Mouse (Mus musculus): ENCODE measurements around the gene Zfp950. TPM values are rescaled to one million over a fixed set of nuclear protein-coding genes. Genes with fewer than 3 reads are reported as not detected.

Gene Zfp950
- polyA plus RNA-seq, 1 experiment from 2014 or later = 38.7 TPM

GRCm38 (mm10) chr19:61131096-61131495 lies 9.5 kb downstream of the Zfp950 start:
- no peaks in the 10 kb centered on the region for H3K27me3 ChIP-seq (ENCODE audit: control insufficient read depth, insufficient read depth, low read length)
- 87% methylated on average over 10 of the region's 10 CpGs for WGBS
- no peak overlapping the region for H3K9ac ChIP-seq (ENCODE audit: low read length)
- H3K4me1 ChIP-seq (ENCODE audit: control insufficient read depth in 2 of 2, insufficient read depth in 2 of 2, low read length in 2 of 2) = no peaks in the 10 kb centered on the region
- no peak overlapping the region for H3K4me2 ChIP-seq (ENCODE audit: low read length)
- H3K9me3 ChIP-seq (ENCODE audit: control insufficient read depth, low read length) = no peaks in the 10 kb centered on the region
- no peak overlapping the region for H3K4me3 ChIP-seq (ENCODE audit: control insufficient read depth in 1 of 2, insufficient read depth in 1 of 2, low read depth in 1 of 2, low read length in 2 of 2)
- no peak overlapping the region for H3K27ac ChIP-seq (replicated peaks in 1 of 2; ENCODE audit: control insufficient read depth in 1 of 2, insufficient read depth in 1 of 2, low read depth in 2 of 2, low read length in 2 of 2)
- peaks cover 12% of the 10 kb centered on the region for H3K36me3 ChIP-seq (ENCODE audit: control insufficient read depth, insufficient read depth, low read length)
- ATAC-seq (ENCODE audit: insufficient number of reproducible peaks, insufficient read depth, low FRiP score, low read depth) = no peak

GRCm38 (mm10) chr19:61110184-61110583 lies 30.5 kb downstream of the Zfp950 start:
- no peak overlapping the region for H3K4me3 ChIP-seq (ENCODE audit: control insufficient read depth in 1 of 2, insufficient read depth in 1 of 2, low read depth in 1 of 2, low read length in 2 of 2)
- no peaks in the 10 kb centered on the region for H3K36me3 ChIP-seq (ENCODE audit: control insufficient read depth, insufficient read depth, low read length)
- no peak overlapping the region for H3K9ac ChIP-seq (ENCODE audit: low read length)
- 63% methylated on average over 2 of the region's 2 CpGs for WGBS
- H3K27ac ChIP-seq (replicated peaks in 1 of 2; ENCODE audit: control insufficient read depth in 1 of 2, insufficient read depth in 1 of 2, low read depth in 2 of 2, low read length in 2 of 2) = no peak overlapping the region
- peaks cover 9% of the 10 kb centered on the region for H3K9me3 ChIP-seq (ENCODE audit: control insufficient read depth, low read length)
- no peak for ATAC-seq (ENCODE audit: insufficient number of reproducible peaks, insufficient read depth, low FRiP score, low read depth)
- no peaks in the 10 kb centered on the region for H3K4me1 ChIP-seq (ENCODE audit: control insufficient read depth in 2 of 2, insufficient read depth in 2 of 2, low read length in 2 of 2)
- H3K27me3 ChIP-seq (ENCODE audit: control insufficient read depth, insufficient read depth, low read length) = no peaks in the 10 kb centered on the region
- H3K4me2 ChIP-seq (ENCODE audit: low read length) = no peak overlapping the region

- ATAC-seq (ENCODE audit: insufficient number of reproducible peaks, insufficient read depth, low FRiP score, low read depth) = no peak
- 21% methylated on average over 4 of the region's 4 CpGs for WGBS
- no peaks in the 10 kb centered on the region for H3K9me3 ChIP-seq (ENCODE audit: control insufficient read depth, low read length)
Measured at GRCm38 (mm10) chr19:61097764-61098163, 42.9 kb downstream of the Zfp950 start.

GRCm38 (mm10) chr19:61096776-61097175 lies 43.9 kb downstream of the Zfp950 start:
- no peaks in the 10 kb centered on the region for H3K27me3 ChIP-seq (ENCODE audit: control insufficient read depth, insufficient read depth, low read length)
- no peak overlapping the region for H3K4me3 ChIP-seq (ENCODE audit: control insufficient read depth in 1 of 2, insufficient read depth in 1 of 2, low read depth in 1 of 2, low read length in 2 of 2)
- no peak for ATAC-seq (ENCODE audit: insufficient number of reproducible peaks, insufficient read depth, low FRiP score, low read depth)
- no peak overlapping the region for H3K4me2 ChIP-seq (ENCODE audit: low read length)
- 84% methylated on average over 2 of the region's 2 CpGs for WGBS
- H3K9me3 ChIP-seq (ENCODE audit: control insufficient read depth, low read length) = no peaks in the 10 kb centered on the region
- no peak overlapping the region for H3K27ac ChIP-seq (replicated peaks in 1 of 2; ENCODE audit: control insufficient read depth in 1 of 2, insufficient read depth in 1 of 2, low read depth in 2 of 2, low read length in 2 of 2)
- H3K36me3 ChIP-seq (ENCODE audit: control insufficient read depth, insufficient read depth, low read length) = peaks cover 22% of the 10 kb centered on the region
- H3K4me1 ChIP-seq (ENCODE audit: control insufficient read depth in 2 of 2, insufficient read depth in 2 of 2, low read length in 2 of 2) = no peaks in the 10 kb centered on the region
- no peak overlapping the region for H3K9ac ChIP-seq (ENCODE audit: low read length)

More at GRCm38 (mm10) chr19:61097764-61098163, 42.9 kb downstream of the Zfp950 start:
- Histone ChIP-seq H3K9ac (ENCODE audit: low read length) (no peak overlapping the region), H3K27me3 (ENCODE audit: control insufficient read depth, insufficient read depth, low read length) (no peaks in the 10 kb centered on the region), H3K36me3 (ENCODE audit: control insufficient read depth, insufficient read depth, low read length) (peaks cover 13% of the 10 kb centered on the region), H3K4me3 (ENCODE audit: control insufficient read depth in 1 of 2, insufficient read depth in 1 of 2, low read depth in 1 of 2, low read length in 2 of 2) (no peak overlapping the region), H3K4me2 (ENCODE audit: low read length) (no peak overlapping the region), H3K4me1 (ENCODE audit: control insufficient read depth in 2 of 2, insufficient read depth in 2 of 2, low read length in 2 of 2) (no peaks in the 10 kb centered on the region), H3K27ac (replicated peaks in 1 of 2; ENCODE audit: control insufficient read depth in 1 of 2, insufficient read depth in 1 of 2, low read depth in 2 of 2, low read length in 2 of 2) (no peak overlapping the region)

GRCm38 (mm10) chr19:61090541-61090940 lies 50.1 kb downstream of the Zfp950 start:
- H3K36me3 ChIP-seq (ENCODE audit: control insufficient read depth, insufficient read depth, low read length) = peaks cover 85% of the 10 kb centered on the region
- WGBS = 87% methylated on average over 4 of the region's 4 CpGs
- no peak overlapping the region for H3K4me2 ChIP-seq (ENCODE audit: low read length)
- no peaks in the 10 kb centered on the region for H3K27me3 ChIP-seq (ENCODE audit: control insufficient read depth, insufficient read depth, low read length)
- no peaks in the 10 kb centered on the region for H3K9me3 ChIP-seq (ENCODE audit: control insufficient read depth, low read length)
- H3K4me1 ChIP-seq (ENCODE audit: control insufficient read depth in 2 of 2, insufficient read depth in 2 of 2, low read length in 2 of 2) = no peaks in the 10 kb centered on the region
- H3K27ac ChIP-seq (replicated peaks in 1 of 2; ENCODE audit: control insufficient read depth in 1 of 2, insufficient read depth in 1 of 2, low read depth in 2 of 2, low read length in 2 of 2) = no peak overlapping the region
- ATAC-seq (ENCODE audit: insufficient number of reproducible peaks, insufficient read depth, low FRiP score, low read depth) = no peak
- no peak overlapping the region for H3K4me3 ChIP-seq (ENCODE audit: control insufficient read depth in 1 of 2, insufficient read depth in 1 of 2, low read depth in 1 of 2, low read length in 2 of 2)
- H3K9ac ChIP-seq (ENCODE audit: low read length) = no peak overlapping the region

GRCm38 (mm10) chr19:61089001-61089400 lies 51.6 kb downstream of the Zfp950 start:
- Histone ChIP-seq H3K4me2 (ENCODE audit: low read length) (no peak overlapping the region), H3K36me3 (ENCODE audit: control insufficient read depth, insufficient read depth, low read length) (peaks cover 84% of the 10 kb centered on the region), H3K27ac (replicated peaks in 1 of 2; ENCODE audit: control insufficient read depth in 1 of 2, insufficient read depth in 1 of 2, low read depth in 2 of 2, low read length in 2 of 2) (no peak overlapping the region), H3K4me3 (ENCODE audit: control insufficient read depth in 1 of 2, insufficient read depth in 1 of 2, low read depth in 1 of 2, low read length in 2 of 2) (no peak overlapping the region), H3K27me3 (ENCODE audit: control insufficient read depth, insufficient read depth, low read length) (no peaks in the 10 kb centered on the region), H3K9ac (ENCODE audit: low read length) (no peak overlapping the region), H3K9me3 (ENCODE audit: control insufficient read depth, low read length) (no peaks in the 10 kb centered on the region), H3K4me1 (ENCODE audit: control insufficient read depth in 2 of 2, insufficient read depth in 2 of 2, low read length in 2 of 2) (no peaks in the 10 kb centered on the region)
- 90% methylated on average over 3 of the region's 3 CpGs for WGBS
- no peak for ATAC-seq (ENCODE audit: insufficient number of reproducible peaks, insufficient read depth, low FRiP score, low read depth)

GRCm38 (mm10) chr19:61087781-61088180 lies 52.9 kb downstream of the Zfp950 start:
- Histone ChIP-seq H3K9me3 (ENCODE audit: control insufficient read depth, low read length) (no peaks in the 10 kb centered on the region), H3K4me1 (ENCODE audit: control insufficient read depth in 2 of 2, insufficient read depth in 2 of 2, low read length in 2 of 2) (no peaks in the 10 kb centered on the region), H3K4me2 (ENCODE audit: low read length) (no peak overlapping the region), H3K4me3 (ENCODE audit: control insufficient read depth in 1 of 2, insufficient read depth in 1 of 2, low read depth in 1 of 2, low read length in 2 of 2) (no peak overlapping the region), H3K27me3 (ENCODE audit: control insufficient read depth, insufficient read depth, low read length) (no peaks in the 10 kb centered on the region), H3K27ac (replicated peaks in 1 of 2; ENCODE audit: control insufficient read depth in 1 of 2, insufficient read depth in 1 of 2, low read depth in 2 of 2, low read length in 2 of 2) (no peak overlapping the region), H3K36me3 (ENCODE audit: control insufficient read depth, insufficient read depth, low read length) (peaks cover 80% of the 10 kb centered on the region), H3K9ac (ENCODE audit: low read length) (no peak overlapping the region)
- no peak for ATAC-seq (ENCODE audit: insufficient number of reproducible peaks, insufficient read depth, low FRiP score, low read depth)
- WGBS = 91% methylated on average over 1 of the region's 1 CpGs

- Histone ChIP-seq H3K9ac (ENCODE audit: low read length) (no peak overlapping the region), H3K36me3 (ENCODE audit: control insufficient read depth, insufficient read depth, low read length) (peaks cover 79% of the 10 kb centered on the region), H3K4me2 (ENCODE audit: low read length) (no peak overlapping the region), H3K4me3 (ENCODE audit: control insufficient read depth in 1 of 2, insufficient read depth in 1 of 2, low read depth in 1 of 2, low read length in 2 of 2) (no peak overlapping the region), H3K27ac (replicated peaks in 1 of 2; ENCODE audit: control insufficient read depth in 1 of 2, insufficient read depth in 1 of 2, low read depth in 2 of 2, low read length in 2 of 2) (no peak overlapping the region), H3K4me1 (ENCODE audit: control insufficient read depth in 2 of 2, insufficient read depth in 2 of 2, low read length in 2 of 2) (no peaks in the 10 kb centered on the region), H3K9me3 (ENCODE audit: control insufficient read depth, low read length) (no peaks in the 10 kb centered on the region), H3K27me3 (ENCODE audit: control insufficient read depth, insufficient read depth, low read length) (no peaks in the 10 kb centered on the region)
- WGBS = 69% methylated on average over 2 of the region's 2 CpGs
- no peak for ATAC-seq (ENCODE audit: insufficient number of reproducible peaks, insufficient read depth, low FRiP score, low read depth)
Measured at GRCm38 (mm10) chr19:61085217-61085616, 55.4 kb downstream of the Zfp950 start.

Data from heart, embryonic 14.5 days (tissue).